Mouse (Mus musculus) adrenal gland, postnatal 10 days (tissue): Measurements from ENCODE around the gene Trim33. TPM values are rescaled to one million over a fixed set of nuclear protein-coding genes. Genes with fewer than 3 reads are reported as not detected.

Experiments
- DNase-seq: peaks from one replicate; pipeline ENCODE4 v3.0.0; 2021; ENCODE audit warnings: mixed read lengths
- total RNA-seq, 2 experiments: library from RNA; stranded (reverse); gene quantifications; 2 replicates each; pipeline ENCODE4 v1.2.3; 2021

Gene Trim33
- total RNA-seq, 2 experiments from 2014 or later, result 26.8 to 32.8 TPM

DNA sequence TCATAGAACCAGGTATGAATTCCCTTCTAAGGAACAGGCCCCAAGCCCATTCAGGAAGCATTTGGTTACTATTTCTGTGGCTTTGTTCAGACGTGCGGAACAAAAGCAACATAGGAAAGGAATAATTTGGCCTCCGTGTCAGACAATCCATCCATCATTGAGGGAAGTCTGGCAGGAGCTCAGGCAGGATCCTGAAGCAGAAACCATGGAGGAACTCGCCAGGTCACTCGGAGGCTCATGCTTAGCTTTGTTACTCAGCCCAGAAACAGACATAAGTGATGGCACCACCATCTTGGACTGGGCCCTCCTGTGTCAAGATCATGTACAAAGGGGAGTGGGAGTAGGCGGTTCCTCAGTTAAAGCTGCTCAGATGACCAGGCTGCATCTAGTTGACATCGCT, 82.1 kb downstream of the Trim33 start:
- no peak for DNase-seq

DNA sequence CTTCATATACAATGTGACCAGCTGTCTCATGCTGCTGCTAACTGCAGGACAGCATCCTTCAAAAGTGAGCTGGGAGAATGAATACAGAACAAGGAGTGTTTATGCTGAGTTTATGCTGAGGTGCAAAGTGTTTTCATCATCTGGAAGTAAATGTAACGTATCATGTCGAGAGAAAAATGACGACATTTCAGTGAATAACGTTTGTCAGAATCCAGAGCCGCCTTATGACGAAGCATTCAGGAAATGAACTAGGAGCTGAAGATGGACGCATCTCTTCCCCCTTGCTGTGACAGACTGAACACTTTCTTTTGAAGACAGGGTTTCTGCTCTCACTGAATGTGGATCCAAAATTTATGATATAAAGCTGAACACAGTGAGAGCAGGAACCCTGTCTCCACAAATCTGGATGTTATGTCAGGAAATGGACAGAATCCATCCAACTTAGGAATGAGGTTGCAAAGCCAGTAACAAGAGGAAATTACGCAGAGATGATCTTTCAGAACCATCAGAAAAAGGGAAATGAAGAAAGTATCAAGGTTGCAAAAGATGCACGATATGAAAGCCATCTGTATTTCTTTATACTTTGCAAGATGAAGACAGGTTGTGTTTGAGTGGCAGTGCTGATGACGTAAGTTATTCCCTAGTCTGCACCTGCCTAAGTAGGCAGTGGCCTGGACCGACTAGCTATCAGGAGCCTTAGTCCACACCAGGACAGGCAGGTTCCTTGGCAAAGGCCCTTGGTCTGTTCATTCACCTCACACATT, 85.3 kb downstream of the Trim33 start:
- DNase-seq, result no peak

GRCm38 (mm10) chr3:103367176-103367970, 88.3 kb downstream of the Trim33 start:
- no peak for DNase-seq

- peak; percentile 26 for DNase-seq
These were observed 89.6 kb downstream of the Trim33 start for GRCm38 (mm10) chr3:103368731-103369130.

DNA sequence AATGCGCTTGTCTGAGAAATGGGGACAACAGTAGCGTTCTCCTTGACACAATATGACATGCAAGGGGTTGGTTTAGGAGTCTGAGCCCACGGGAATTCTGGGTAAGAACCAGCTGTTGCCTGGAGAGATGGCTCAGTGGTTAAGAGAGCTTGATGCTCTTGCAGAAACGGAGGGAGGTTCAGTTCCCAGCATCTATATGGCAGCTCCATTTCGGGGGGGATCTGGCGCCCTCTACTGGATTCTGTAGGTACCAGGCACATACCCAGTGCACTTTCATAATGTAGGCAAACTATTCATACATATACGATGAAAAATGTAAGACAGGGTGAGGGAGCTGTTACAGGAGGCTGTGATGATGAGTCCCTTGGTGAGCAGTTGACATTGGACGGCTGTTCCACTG, 94.9 kb downstream of the Trim33 start:
- DNase-seq, result peak; percentile 75

GRCm38 (mm10) chr3:103375181-103375855, 96.2 kb downstream of the Trim33 start:
- no peak for DNase-seq

- DNase-seq, result no peak
These were observed 98.9 kb downstream of the Trim33 start for GRCm38 (mm10) chr3:103378018-103378417.

GRCm38 (mm10) chr3:103379371-103379770, 100.3 kb downstream of the Trim33 start:
- DNase-seq, result no peak

GRCm38 (mm10) chr3:103380814-103381213, 101.7 kb downstream of the Trim33 start:
- no peak for DNase-seq

- DNase-seq, result no peak
These were observed 102.3 kb downstream of the Trim33 start for GRCm38 (mm10) chr3:103381441-103381840.

GRCm38 (mm10) chr3:103382872-103383567, 103.9 kb downstream of the Trim33 start:
- DNase-seq, result peak; percentile 96

GRCm38 (mm10) chr3:103384486-103384885, 105.4 kb downstream of the Trim33 start:
- no peak for DNase-seq

DNA sequence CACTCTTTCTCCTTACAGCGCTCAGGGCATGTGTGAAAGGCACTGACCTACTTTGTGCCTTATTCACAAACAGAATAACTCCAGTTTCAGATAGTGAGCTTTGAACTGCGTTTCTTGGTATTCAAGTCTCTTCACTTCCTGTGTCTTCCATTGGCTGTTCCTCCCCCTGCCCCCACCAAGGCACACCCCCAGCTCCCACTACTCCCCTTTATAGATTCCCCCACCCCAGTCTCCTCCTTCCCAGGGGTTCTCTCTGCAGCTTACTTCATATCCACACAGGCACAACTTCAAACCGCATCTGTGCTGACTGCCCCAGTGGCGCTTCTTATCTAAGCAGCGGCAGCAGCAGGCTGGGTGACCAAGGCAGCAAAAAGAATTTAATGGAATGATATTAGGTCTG, 105.9 kb downstream of the Trim33 start:
- DNase-seq, result no peak

- DNase-seq, result no peak
These were observed 106.5 kb downstream of the Trim33 start for GRCm38 (mm10) chr3:103385383-103386291.

DNA sequence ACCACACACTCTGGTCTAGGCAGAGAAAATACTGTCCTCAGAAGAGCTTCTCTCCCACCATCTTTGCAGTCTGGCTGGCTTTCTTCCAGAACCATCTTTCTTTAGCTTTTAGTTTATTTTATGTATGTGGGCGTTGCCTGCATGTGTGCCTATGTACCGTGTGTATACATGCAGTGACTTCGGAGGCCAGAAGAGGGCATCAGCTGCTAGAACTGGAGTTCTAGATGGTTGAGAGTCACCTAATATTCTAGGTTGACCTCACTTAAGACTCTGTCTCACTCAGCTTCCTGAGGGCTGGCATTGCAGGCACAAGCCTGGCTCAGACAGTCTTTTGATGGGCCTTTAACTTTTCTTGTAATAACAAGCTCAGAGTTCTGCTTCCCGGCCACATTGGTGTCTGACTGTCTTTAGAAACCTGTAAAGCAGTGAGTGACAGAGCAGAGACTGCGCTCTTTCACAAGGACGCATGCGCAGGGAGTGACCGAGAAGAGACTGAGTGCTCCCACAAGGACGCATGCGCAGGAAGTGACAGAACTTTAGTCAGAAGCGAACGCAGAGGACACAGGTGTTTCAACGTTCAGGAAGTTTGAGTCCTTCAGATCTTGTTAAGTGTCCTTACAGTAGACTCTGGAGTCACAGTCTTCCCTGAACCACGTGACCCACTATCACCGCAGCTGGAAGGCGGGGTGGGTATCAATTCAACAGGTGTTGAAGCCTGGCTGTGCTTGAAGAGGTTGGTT, 107.4 kb downstream of the Trim33 start:
- DNase-seq, result no peak

- peak; percentile 38 for DNase-seq
These were observed 113.6 kb downstream of the Trim33 start for GRCm38 (mm10) chr3:103392613-103393258.

DNA sequence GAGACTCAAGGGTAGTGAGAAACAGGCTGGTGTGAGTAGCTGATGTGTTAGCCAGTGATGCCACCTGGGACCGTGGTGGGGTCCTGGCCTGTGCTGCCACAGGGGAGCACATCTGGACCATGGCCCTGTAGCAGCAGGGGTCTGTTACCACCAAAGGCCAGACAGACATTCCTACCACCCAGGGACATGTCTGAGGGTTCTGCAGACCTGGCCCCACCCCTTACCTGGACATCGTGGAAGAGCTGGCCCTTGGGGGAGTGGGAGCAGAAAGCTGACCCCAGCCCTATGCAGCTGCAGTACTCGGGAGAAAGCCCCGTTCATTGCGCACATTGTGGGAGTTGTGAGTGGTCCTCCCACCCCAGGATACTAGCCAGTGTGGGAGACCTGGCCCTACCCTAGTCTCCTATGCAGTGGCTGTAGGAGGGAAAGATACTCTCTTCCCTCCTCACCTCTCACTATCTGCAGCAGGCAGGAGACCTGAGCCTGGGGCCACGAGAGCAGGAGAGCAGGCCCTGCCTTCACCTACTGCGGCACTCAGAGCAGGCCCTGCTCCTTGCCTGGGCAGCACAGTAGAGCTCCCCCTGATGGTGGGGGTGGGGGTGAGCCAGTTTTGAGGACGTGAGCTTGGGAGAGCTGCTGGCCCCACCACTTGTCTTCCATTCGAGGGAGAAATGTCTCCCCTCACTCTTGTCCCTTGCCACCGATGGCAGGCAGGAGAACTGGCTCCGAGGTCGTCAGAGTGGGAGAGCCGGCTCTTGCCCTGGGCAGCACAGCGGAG, 114.4 kb downstream of the Trim33 start:
- DNase-seq, result no peak

DNA sequence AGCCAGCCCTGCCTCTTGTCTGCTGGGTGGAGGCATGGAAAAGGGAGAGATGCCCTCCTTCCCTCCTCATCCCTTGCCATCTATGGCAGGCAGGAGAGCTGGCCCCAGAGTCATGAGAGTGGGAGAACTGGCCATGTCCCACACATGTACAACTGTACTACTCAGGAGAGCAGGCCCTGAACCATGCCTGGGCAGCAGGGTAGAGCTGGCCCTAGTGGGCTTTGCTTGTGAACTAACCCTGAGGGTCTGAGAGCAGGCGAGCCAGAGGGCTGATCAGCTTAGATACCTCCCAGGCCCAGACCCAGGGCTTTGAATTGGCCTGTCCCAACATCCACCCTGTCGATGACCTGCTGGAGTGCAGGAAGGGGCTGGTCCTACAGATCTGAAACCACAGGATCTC, 115.0 kb downstream of the Trim33 start:
- DNase-seq, result no peak

GRCm38 (mm10) chr3:103397523-103397922, 118.4 kb downstream of the Trim33 start:
- no peak for DNase-seq
